In genomic region chr6:54775739-54776138, GRCm38 (mm10) we compare ENCODE assay signal across 18 mouse cellular contexts. TPM values are rescaled to one million over a fixed set of nuclear protein-coding genes. Genes with fewer than 3 reads are reported as not detected.
A peak's percentile ranks its signal among the peaks of the same experiment; 100 is the strongest.
DNase-seq lines count a peak whose midpoint lies in the region; ATAC-seq and TF ChIP-seq lines count a peak whose summit lies in the region.
"Had no signal": no experiment of that assay in that cellular context is flagged by ENCODE, and none has a peak within 500 bp of the region (broad histone marks: within the 10 kb centered on the region; RNA-seq: fewer than 3 reads in every experiment).

No protein-coding gene starts in this region.

- TF ChIP-seq CTCF in MEL (IDR thresholded peaks at IDR 0.05 in 2 of 3, conservative IDR thresholded peaks at IDR 0.05 in 1 of 3; ENCODE audit: control insufficient read depth in 1 of 3, insufficient read depth in 1 of 3, low read depth in 2 of 3, low read length in 3 of 3, poor library complexity in 1 of 3, severe bottlenecking in 1 of 3): no peak
- no peak for TF ChIP-seq CTCF in lung, postnatal 0 days (IDR thresholded peaks at IDR 0.05)

- peak; percentile 96 for ATAC-seq in common myeloid progenitor, adult 5-6 weeks (replicated peaks; ENCODE audit: low read depth, poor library complexity, severe bottlenecking)
- ATAC-seq in megakaryocyte progenitor cell, adult 5-6 weeks (replicated peaks; ENCODE audit: poor library complexity): peak; percentile 78
- no peak for ATAC-seq in lung, postnatal 0 days
- ATAC-seq: forebrain, embryonic 15.5 days; Patski had no signal

- no peak overlapping the region for H3K4me2 ChIP-seq in lung, postnatal 0 days (replicated peaks; ENCODE audit: low read depth, low read length)
- H3K4me2 ChIP-seq: embryonic facial prominence, embryonic 13.5 days; forebrain, embryonic 15.5 days had no signal

- peaks cover 0 to 3% of the 10 kb centered on the region in 2 experiments; a peak in 2 of 4 replicates for H3K36me3 ChIP-seq in MEL (ENCODE audit: control insufficient read depth in 1 of 2, insufficient read depth in 2 of 2, low read length in 2 of 2)
- no peaks in the 10 kb centered on the region for H3K36me3 ChIP-seq in lung, postnatal 0 days (ENCODE audit: insufficient read depth, low read length)
- H3K36me3 ChIP-seq: embryonic facial prominence, embryonic 13.5 days; forebrain, embryonic 15.5 days; hindbrain, embryonic 10.5 days; midbrain, embryonic 10.5 days had no signal

- TF ChIP-seq EP300 in MEL (IDR thresholded peaks at IDR 0.05; ENCODE audit: low read depth in 1 of 2, low read length in 2 of 2): no peak
- TF ChIP-seq EP300 in lung, postnatal 0 days (IDR thresholded peaks at IDR 0.05): no peak

- DNase-seq in heart, adult 11 months: peak; percentile 52
- DNase-seq in heart, adult 18-20 months: no peak
- peak; percentile 43 for DNase-seq in MEL (ENCODE audit: low read depth, low spot score)
- DNase-seq in kidney, adult 8-10 months: no peak
- DNase-seq in frontal cortex, postnatal 25 days (ENCODE audit: low spot score in 2 of 2): no peak
- no peak for DNase-seq in lung, postnatal 0 days (ENCODE audit: low spot score)
- DNase-seq: adrenal gland, postnatal 25 days; cerebellum, adult 9-10 months; retina, postnatal 1 day; right cerebral cortex, postnatal 4 days had no signal

- H3K4me1 ChIP-seq in MEL (ENCODE audit: control insufficient read depth in 1 of 2, insufficient read depth in 2 of 2, low read length in 2 of 2): peaks cover under 1 to 8% of the 10 kb centered on the region in 2 experiments; a peak in 3 of 4 replicates
- no peaks in the 10 kb centered on the region for H3K4me1 ChIP-seq in lung, postnatal 0 days (ENCODE audit: insufficient read depth, low read depth, low read length)
- H3K4me1 ChIP-seq: embryonic facial prominence, embryonic 13.5 days; hindbrain, embryonic 10.5 days had no signal

- no peak for TF ChIP-seq POLR2A in MEL (IDR thresholded peaks at IDR 0.05; ENCODE audit: control insufficient read depth in 1 of 2, insufficient read depth in 1 of 2, low read depth in 1 of 2, low read length in 2 of 2, poor library complexity in 1 of 2)

- no peaks in the 10 kb centered on the region for H3K79me2 ChIP-seq in MEL (ENCODE audit: control insufficient read depth, insufficient read depth, low read length, poor library complexity)

- no peak overlapping the region for H3K27ac ChIP-seq in MEL (ENCODE audit: control insufficient read depth, low read depth, low read length)
- H3K27ac ChIP-seq in lung, postnatal 0 days (ENCODE audit: low read length): no peak overlapping the region
- H3K27ac ChIP-seq: embryonic facial prominence, embryonic 13.5 days; forebrain, embryonic 15.5 days; hindbrain, embryonic 10.5 days; kidney, postnatal 0 days; midbrain, embryonic 10.5 days had no signal

- H3K9me3 ChIP-seq in MEL (replicated peaks; ENCODE audit: insufficient read depth, low read length): no peaks in the 10 kb centered on the region
- H3K9me3 ChIP-seq in lung, postnatal 0 days (ENCODE audit: low read length): no peaks in the 10 kb centered on the region
- H3K9me3 ChIP-seq: embryonic facial prominence, embryonic 13.5 days; forebrain, embryonic 15.5 days; hindbrain, embryonic 10.5 days; midbrain, embryonic 10.5 days had no signal

- no peaks in the 10 kb centered on the region for H3K27me3 ChIP-seq in MEL (ENCODE audit: control insufficient read depth in 1 of 2, insufficient read depth in 2 of 2, low read length in 2 of 2)
- no peaks in the 10 kb centered on the region for H3K27me3 ChIP-seq in lung, postnatal 0 days (replicated peaks; ENCODE audit: insufficient read depth, low read length)
- H3K27me3 ChIP-seq: embryonic facial prominence, embryonic 13.5 days; forebrain, embryonic 15.5 days; Patski had no signal

- H3K9ac ChIP-seq in MEL (ENCODE audit: control insufficient read depth, low read depth, low read length, poor library complexity, severe bottlenecking): no peak overlapping the region
- no peak overlapping the region for H3K9ac ChIP-seq in lung, postnatal 0 days (replicated peaks; ENCODE audit: low read depth)
- H3K9ac ChIP-seq: embryonic facial prominence, embryonic 13.5 days; forebrain, embryonic 15.5 days had no signal

- H3K4me3 ChIP-seq in MEL (ENCODE audit: control insufficient read depth in 1 of 2, insufficient read depth in 1 of 2, low read depth in 2 of 2, low read length in 2 of 2): no peak overlapping the region
- no peak overlapping the region for H3K4me3 ChIP-seq in lung, postnatal 0 days (ENCODE audit: low read depth, low read length)
- H3K4me3 ChIP-seq: embryonic facial prominence, embryonic 13.5 days; forebrain, embryonic 15.5 days; hindbrain, embryonic 10.5 days; midbrain, embryonic 10.5 days had no signal

- no peak for TF ChIP-seq RAD21 in MEL (IDR thresholded peaks at IDR 0.05; ENCODE audit: low read depth, low read length)

TF ChIP-seq in MEL, 35 proteins besides CTCF, POLR2A, EP300 and RAD21:
- TF ChIP-seq MAFK (IDR thresholded peaks at IDR 0.05; ENCODE audit: borderline replicate concordance, low read depth, low read length) (no peak), USF1 (IDR thresholded peaks at IDR 0.05; ENCODE audit: low read depth, low read length) (no peak), MXI1 (IDR thresholded peaks at IDR 0.05; ENCODE audit: low read depth, low read length) (no peak), NRF1 (IDR thresholded peaks at IDR 0.05; ENCODE audit: insufficient read depth, low read depth, low read length, poor library complexity, severe bottlenecking) (no peak), MYB (IDR thresholded peaks at IDR 0.05; ENCODE audit: low read depth, low read length) (no peak), ETS1 (IDR thresholded peaks at IDR 0.05; ENCODE audit: low read depth, low read length) (no peak), CHD2 (IDR thresholded peaks at IDR 0.05; ENCODE audit: low read length) (no peak), E2F4 (IDR thresholded peaks at IDR 0.05; ENCODE audit: borderline replicate concordance, low read depth, low read length) (no peak), MEF2A (IDR thresholded peaks at IDR 0.05; ENCODE audit: extremely low read depth, insufficient replicate concordance, low read depth, low read length, poor library complexity, severe bottlenecking) (no peak), USF2 (IDR thresholded peaks at IDR 0.05; ENCODE audit: borderline replicate concordance in 1 of 2, insufficient read depth in 1 of 2, low read depth in 1 of 2, low read length in 2 of 2) (no peak), HCFC1 (IDR thresholded peaks at IDR 0.05; ENCODE audit: low read depth, low read length) (no peak), BHLHE40 (IDR thresholded peaks at IDR 0.05; ENCODE audit: borderline replicate concordance, low read depth, low read length) (no peak), MYC (IDR thresholded peaks at IDR 0.05; ENCODE audit: low read depth, low read length) (no peak), NELFE (IDR thresholded peaks at IDR 0.05; ENCODE audit: low read depth, low read length) (no peak), ELF1 (IDR thresholded peaks at IDR 0.05; ENCODE audit: low read depth, low read length) (no peak)

RNA-seq across cellular contexts. Expression of gene Znrf2, which starts 41.0 kb away (rescaled TPM):
- total RNA-seq in heart, adult 18-20 months (2021): 10 to 100 TPM; 17.7 to 18.1 TPM
- total RNA-seq in MEL (2012; rRNA removed): 21.3 and 24.2 TPM in 2 replicates
- 10 to 100 TPM in 1 of 2 experiments, not detected in 1; 16.1 TPM for polyA plus RNA-seq in MEL (2012; ENCODE audit: insufficient read depth in 1 of 2, insufficient read length in 2 of 2, low read depth in 1 of 2, low replicate concordance in 2 of 2, missing spikeins in 1 of 2)
- total RNA-seq in common myeloid progenitor, adult 5-6 weeks (2017): 51.6 and 62.5 TPM in 2 replicates
- 71.1 and 75.3 TPM in 2 replicates for total RNA-seq in megakaryocyte progenitor cell, adult 5-6 weeks (2015)
- 61.4 and 66.6 TPM in 2 replicates for total RNA-seq in megakaryocyte progenitor cell, adult 5-6 weeks (2017)
- polyA plus RNA-seq in lung, postnatal 0 days (2015; fragmentation: Nextera tagmentation; extraction: Ambion mirVana): 4.6 and 5.7 TPM in 2 replicates

Comparison
In these comparisons a context has a peak if more than half of its experiments do, and no peak if none do; other contexts are left out.
1. DNase-seq: peak in heart, adult 11 months (single experiment) and MEL (single experiment); none in heart, adult 18-20 months (0 of 2), kidney, adult 8-10 months (0 of 2), frontal cortex, postnatal 25 days (0 of 2) and lung, postnatal 0 days (single experiment).